Mouse (Mus musculus): ENCODE results near the gene B2m. TPM values are rescaled to one million over a fixed set of nuclear protein-coding genes. Genes with fewer than 3 reads are reported as not detected.
A peak's percentile ranks its signal among the peaks of the same experiment; 100 is the strongest.

Gene B2m
- total RNA-seq, 1 experiment from 2014 or later: 4,524 TPM

GRCm38 (mm10) chr2:122180051-122180822, 32.8 kb downstream of the B2m start:
- ATAC-seq (replicated peaks; ENCODE audit: insufficient number of reproducible peaks, low FRiP score, low TSS enrichment, poor library complexity, severe bottlenecking): no peak

DNA sequence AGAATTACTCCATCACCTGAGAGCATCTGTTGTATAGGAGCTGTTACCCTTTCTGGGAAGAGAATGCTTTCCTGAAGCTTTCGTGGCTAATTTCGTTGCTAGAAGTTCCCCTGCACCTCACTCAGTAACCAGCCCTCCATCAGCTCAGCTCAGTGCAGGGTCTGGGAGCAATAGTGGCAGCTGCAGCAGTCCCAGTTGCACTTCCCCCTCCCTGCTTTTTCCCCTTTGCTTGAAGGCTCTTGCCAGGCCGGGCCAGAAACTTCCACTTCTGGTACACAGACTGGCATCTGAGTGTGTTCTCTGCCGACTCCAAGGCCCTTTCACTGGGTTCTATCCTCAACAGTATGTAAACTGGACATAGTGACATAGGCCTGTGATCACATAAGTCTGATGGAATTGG, 37.6 kb downstream of the B2m start:
- ATAC-seq (replicated peaks; ENCODE audit: insufficient number of reproducible peaks, low FRiP score, low TSS enrichment, poor library complexity, severe bottlenecking): no peak

- no peak for ATAC-seq (replicated peaks; ENCODE audit: insufficient number of reproducible peaks, low FRiP score, low TSS enrichment, poor library complexity, severe bottlenecking)
These were observed 38.6 kb downstream of the B2m start, which contains the start of the genes Patl2 and Terb2 for GRCm38 (mm10) chr2:122186106-122186505. Gene Patl2, minus strand, starts transcription at chr2:122186189. Gene Terb2, plus strand, starts transcription at chr2:122186272.

GRCm38 (mm10) chr2:122186751-122187150, 39.3 kb downstream of the B2m start:
- no peak for ATAC-seq (replicated peaks; ENCODE audit: insufficient number of reproducible peaks, low FRiP score, low TSS enrichment, poor library complexity, severe bottlenecking)

GRCm38 (mm10) chr2:122191849-122192248, 44.4 kb downstream of the B2m start:
- ATAC-seq (replicated peaks; ENCODE audit: insufficient number of reproducible peaks, low FRiP score, low TSS enrichment, poor library complexity, severe bottlenecking): no peak

GRCm38 (mm10) chr2:122194509-122194929, 47.0 kb downstream of the B2m start:
- 0 out of 2 replicates have a peak, but pooled peaks have one; percentile 47 for ATAC-seq (replicated peaks; ENCODE audit: insufficient number of reproducible peaks, low FRiP score, low TSS enrichment, poor library complexity, severe bottlenecking)

GRCm38 (mm10) chr2:122201501-122201900, 54.0 kb downstream of the B2m start:
- ATAC-seq (replicated peaks; ENCODE audit: insufficient number of reproducible peaks, low FRiP score, low TSS enrichment, poor library complexity, severe bottlenecking): no peak

Other genes with a start within 250 kb of the B2m start
- gene Ctdspl2, start 191.7 kb upstream of the B2m start, total RNA-seq (2017): 54.6 to 90.1 TPM (median 59.7 TPM) in 3 replicates
- gene Mageb3, start 191.6 kb upstream of the B2m start, total RNA-seq (2017): 0.75 TPM in 1 of 3 replicates, not detected in the others
- gene Eif3j1, start 119.1 kb upstream of the B2m start, total RNA-seq (2017): 29.4 to 41.8 TPM (median 34.8 TPM) in 3 replicates
- 20.2 to 28.8 TPM (median 21.4 TPM) in 3 replicates for gene Spg11, start 29.3 kb upstream of the B2m start, total RNA-seq (2017)
- gene Trim69, start 13.0 kb downstream of the B2m start, total RNA-seq (2017): not detected in 3 replicates
- not detected in 3 replicates for gene Patl2, start 38.5 kb downstream of the B2m start, total RNA-seq (2017)
- gene Terb2, start 38.6 kb downstream of the B2m start, total RNA-seq (2017): 1.0 TPM in 1 of 3 replicates, not detected in the others
- 16.8 to 33.8 TPM (median 23.5 TPM) in 3 replicates for gene Sord, start 87.1 kb downstream of the B2m start, total RNA-seq (2017)
- not detected in 3 replicates for gene Duox2, start 150.8 kb downstream of the B2m start, total RNA-seq (2017)
- not detected in 3 replicates for gene Duoxa2, start 151.2 kb downstream of the B2m start, total RNA-seq (2017)
- not detected in 3 replicates for gene Duoxa1, start 166.0 kb downstream of the B2m start, total RNA-seq (2017)
- not detected in 3 replicates for gene Duox1, start 168.0 kb downstream of the B2m start, total RNA-seq (2017)
- gene Shf, start 221.5 kb downstream of the B2m start, total RNA-seq (2017): 0.78 to 3.5 TPM (median 1.3 TPM) in 3 replicates